Mouse (Mus musculus): Measurements from ENCODE around the gene Rpusd3. TPM values are rescaled to one million over a fixed set of nuclear protein-coding genes. Genes with fewer than 3 reads are reported as not detected.

Rpusd3 gene
- polyA plus RNA-seq, 1 experiment from 2014 or later = 16.3 TPM

DNA sequence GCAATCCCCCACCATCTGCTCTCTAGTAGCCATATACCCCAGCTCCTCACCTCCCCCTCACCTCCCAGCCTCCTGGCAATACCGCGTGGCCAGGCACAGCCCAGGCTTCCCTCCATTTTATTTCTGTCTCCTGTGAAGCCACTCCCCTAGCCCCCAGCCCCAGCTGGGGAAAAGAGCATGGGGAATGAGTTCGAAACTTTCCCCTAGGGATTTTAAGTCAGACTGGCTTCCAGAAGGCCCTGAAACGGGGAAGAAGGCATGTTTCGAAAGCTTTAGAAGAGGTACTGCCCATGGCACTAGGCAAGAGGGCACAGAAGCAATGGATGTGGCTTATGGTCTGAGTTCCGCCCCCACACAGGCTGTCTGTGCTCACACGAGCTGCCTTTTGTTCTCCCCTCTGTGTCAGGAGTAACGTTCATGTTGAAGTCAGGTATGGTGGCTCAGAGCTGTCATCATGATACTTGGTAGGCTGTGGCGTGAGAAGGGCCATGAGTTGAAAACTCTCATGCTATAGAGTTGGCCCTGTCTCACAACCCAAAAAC lies 16.6 kb upstream of the Rpusd3 start, which contains the start of gene Cidec:
Gene Cidec, minus strand, starts transcription at position 97 of the 542 bp plus-strand sequence.
- 82% methylated on average over 9 of the region's 9 CpGs for whole genome bisulfite sequencing
- DNase-seq (ENCODE audit: low spot score) = no peak

DNA sequence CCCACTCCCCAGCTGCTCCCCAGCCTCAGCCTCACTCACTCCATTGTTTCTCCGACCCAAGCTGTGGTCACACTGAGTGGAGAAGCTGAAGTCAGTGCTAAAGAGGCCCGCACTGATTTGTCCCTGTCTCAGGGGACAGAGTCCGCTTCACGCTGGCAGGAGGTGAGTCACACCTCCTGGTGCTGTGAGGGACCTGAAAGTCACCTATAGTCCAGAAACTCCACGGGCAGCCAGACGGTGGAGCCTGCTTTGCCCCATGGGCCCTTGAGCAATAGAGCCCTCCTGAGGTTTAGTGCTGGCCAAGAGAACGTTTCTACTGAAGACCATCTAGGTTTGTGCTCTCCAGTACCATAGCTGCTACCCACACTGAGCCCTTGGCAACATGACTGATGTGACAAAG lies 15.6 kb upstream of the Rpusd3 start:
- Histone ChIP-seq H3K4me1 (ENCODE audit: control insufficient read depth, insufficient read depth, low read length) (no peaks in the 10 kb centered on the region), H3K27ac (replicated peaks; ENCODE audit: low read depth, low read length) (no peak overlapping the region)
- WGBS = 66% methylated on average over 7 of the region's 7 CpGs

More for the DNA sequence above, 16.6 kb upstream of the Rpusd3 start, which contains the start of gene Cidec:
- Histone ChIP-seq H3K27me3 (replicated peaks; ENCODE audit: control insufficient read depth, insufficient read depth, low read length) (no peaks in the 10 kb centered on the region), H3K4me2 (ENCODE audit: low read depth, low read length) (no peak within 1 kb of the TSS), H3K36me3 (ENCODE audit: control insufficient read depth, insufficient read depth, low read length) (no peaks in the 10 kb centered on the region), H3K9ac (ENCODE audit: low read depth, low read length) (no peak within 1 kb of the TSS), H3K9me3 (ENCODE audit: control insufficient read depth, low read length) (no peaks in the 10 kb centered on the region), H3K27ac (replicated peaks; ENCODE audit: low read depth, low read length) (no peak within 1 kb of the TSS), H3K4me1 (ENCODE audit: control insufficient read depth, insufficient read depth, low read length) (no peaks in the 10 kb centered on the region), H3K4me3 (ENCODE audit: low read depth, low read length) (no peak within 1 kb of the TSS)
- ATAC-seq (ENCODE audit: low read depth) = no peak

DNA sequence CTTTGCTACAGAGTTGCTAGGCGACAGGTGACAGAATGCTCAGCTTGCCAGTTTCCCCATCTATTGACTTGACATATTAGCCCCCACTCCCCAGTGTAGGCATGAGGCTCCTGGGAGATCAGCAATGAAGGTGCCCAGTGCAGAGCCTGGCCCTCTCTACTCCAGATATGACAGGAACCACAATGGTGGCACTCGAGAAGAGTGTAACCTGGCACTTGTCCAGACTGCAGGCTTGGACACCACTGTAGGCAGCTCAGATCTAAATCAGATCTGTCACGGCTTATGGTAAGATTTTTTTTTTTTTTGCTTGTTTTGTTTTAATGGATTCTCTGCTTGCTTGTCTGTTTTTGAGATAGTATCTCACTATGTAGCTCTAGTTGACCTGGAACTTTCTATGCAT lies 14.5 kb upstream of the Rpusd3 start:
- DNase-seq (ENCODE audit: low spot score) = no peak
- no peaks in the 10 kb centered on the region for H3K4me1 ChIP-seq (ENCODE audit: control insufficient read depth, insufficient read depth, low read length)
- H3K9me3 ChIP-seq (ENCODE audit: control insufficient read depth, low read length) = no peaks in the 10 kb centered on the region
- no peaks in the 10 kb centered on the region for H3K27me3 ChIP-seq (replicated peaks; ENCODE audit: control insufficient read depth, insufficient read depth, low read length)
- no peak overlapping the region for H3K27ac ChIP-seq (replicated peaks; ENCODE audit: low read depth, low read length)
- H3K36me3 ChIP-seq (ENCODE audit: control insufficient read depth, insufficient read depth, low read length) = no peaks in the 10 kb centered on the region
- 70% methylated on average over 3 of the region's 3 CpGs for WGBS
- no peak overlapping the region for H3K4me3 ChIP-seq (ENCODE audit: low read depth, low read length)
- H3K4me2 ChIP-seq (ENCODE audit: low read depth, low read length) = no peak overlapping the region
- H3K9ac ChIP-seq (ENCODE audit: low read depth, low read length) = no peak overlapping the region
- ATAC-seq (ENCODE audit: low read depth) = no peak

More for the DNA sequence above, 15.6 kb upstream of the Rpusd3 start:
- no peaks in the 10 kb centered on the region for H3K9me3 ChIP-seq (ENCODE audit: control insufficient read depth, low read length)
- no peak overlapping the region for H3K9ac ChIP-seq (ENCODE audit: low read depth, low read length)
- H3K27me3 ChIP-seq (replicated peaks; ENCODE audit: control insufficient read depth, insufficient read depth, low read length) = no peaks in the 10 kb centered on the region
- ATAC-seq (ENCODE audit: low read depth) (no peak), DNase-seq (ENCODE audit: low spot score) (no peak)
- no peak overlapping the region for H3K4me2 ChIP-seq (ENCODE audit: low read depth, low read length)
- no peaks in the 10 kb centered on the region for H3K36me3 ChIP-seq (ENCODE audit: control insufficient read depth, insufficient read depth, low read length)
- H3K4me3 ChIP-seq (ENCODE audit: low read depth, low read length) = no peak overlapping the region

DNA sequence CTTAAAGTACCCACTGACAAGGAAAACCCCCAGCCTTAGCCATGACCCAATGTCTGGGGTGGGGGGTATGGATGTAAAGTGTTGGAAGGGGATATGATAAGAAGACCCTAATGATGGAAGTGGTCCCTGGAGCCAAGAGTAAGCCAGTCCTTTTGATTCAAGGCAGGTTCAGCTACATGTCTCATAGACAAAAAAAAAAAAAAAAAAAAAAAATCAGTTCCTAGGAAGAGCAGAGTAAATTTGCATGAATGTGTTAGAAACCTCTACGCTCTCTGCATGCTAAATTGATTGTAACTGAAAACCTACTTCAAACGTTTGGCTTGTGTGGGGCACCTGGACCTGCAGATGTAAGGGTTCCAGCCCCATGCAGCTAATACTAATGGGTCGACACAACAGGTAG lies 12.7 kb upstream of the Rpusd3 start:
- Histone ChIP-seq H3K4me1 (ENCODE audit: control insufficient read depth, insufficient read depth, low read length) (no peaks in the 10 kb centered on the region), H3K36me3 (ENCODE audit: control insufficient read depth, insufficient read depth, low read length) (no peaks in the 10 kb centered on the region), H3K9me3 (ENCODE audit: control insufficient read depth, low read length) (no peaks in the 10 kb centered on the region), H3K27ac (replicated peaks; ENCODE audit: low read depth, low read length) (no peak overlapping the region), H3K4me3 (ENCODE audit: low read depth, low read length) (no peak overlapping the region), H3K27me3 (replicated peaks; ENCODE audit: control insufficient read depth, insufficient read depth, low read length) (no peaks in the 10 kb centered on the region), H3K9ac (ENCODE audit: low read depth, low read length) (no peak overlapping the region), H3K4me2 (ENCODE audit: low read depth, low read length) (no peak overlapping the region)
- DNase-seq (ENCODE audit: low spot score) (no peak), ATAC-seq (ENCODE audit: low read depth) (no peak)
- WGBS = 48% methylated on average over 3 of the region's 3 CpGs

DNA sequence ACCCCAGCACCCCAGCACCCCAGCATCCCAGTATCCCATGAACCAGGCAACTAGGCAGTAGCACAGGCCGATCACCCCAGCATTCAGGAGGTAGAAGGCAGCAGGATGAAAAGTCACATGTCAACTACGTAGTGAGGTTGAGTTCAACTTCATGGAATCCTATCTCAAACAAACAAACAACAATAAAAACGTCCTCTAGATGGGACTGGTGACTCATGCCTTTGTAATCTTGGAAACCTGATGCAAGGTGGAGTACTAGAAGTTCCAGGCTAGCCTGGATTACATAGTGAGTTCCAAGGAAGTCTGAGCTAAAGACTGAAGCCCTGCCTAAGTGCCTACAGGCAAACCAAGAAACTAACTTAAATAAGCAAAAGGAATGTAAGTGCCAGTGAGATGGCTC lies 11.7 kb upstream of the Rpusd3 start:
- Histone ChIP-seq H3K4me3 (ENCODE audit: low read depth, low read length) (no peak overlapping the region), H3K4me2 (ENCODE audit: low read depth, low read length) (no peak overlapping the region), H3K9me3 (ENCODE audit: control insufficient read depth, low read length) (no peaks in the 10 kb centered on the region), H3K4me1 (ENCODE audit: control insufficient read depth, insufficient read depth, low read length) (no peaks in the 10 kb centered on the region), H3K9ac (ENCODE audit: low read depth, low read length) (no peak overlapping the region), H3K27me3 (replicated peaks; ENCODE audit: control insufficient read depth, insufficient read depth, low read length) (no peaks in the 10 kb centered on the region), H3K27ac (replicated peaks; ENCODE audit: low read depth, low read length) (no peak overlapping the region), H3K36me3 (ENCODE audit: control insufficient read depth, insufficient read depth, low read length) (no peaks in the 10 kb centered on the region)
- no peak for ATAC-seq (ENCODE audit: low read depth)
- no peak for DNase-seq (ENCODE audit: low spot score)
- 57% methylated on average over 3 of the region's 3 CpGs for WGBS

DNA sequence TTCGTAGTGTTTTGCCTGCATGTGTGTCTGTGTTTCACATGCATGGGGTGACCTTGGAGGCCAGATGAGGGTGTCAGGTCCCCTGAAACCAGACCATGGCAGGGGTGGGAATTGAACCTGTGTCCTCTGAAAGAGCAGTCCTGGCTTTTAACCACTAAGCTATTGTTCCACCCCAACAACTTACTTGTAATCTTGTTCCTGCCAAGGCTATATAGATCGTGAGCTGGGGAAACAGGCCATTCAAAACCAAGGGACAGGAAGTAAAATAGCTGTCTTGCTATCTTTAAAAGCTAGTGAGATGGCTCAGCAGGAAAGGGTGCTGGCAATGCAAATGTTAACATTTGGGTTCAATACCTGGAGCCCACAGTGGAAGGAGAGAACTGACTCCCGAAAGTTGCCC lies 10.8 kb upstream of the Rpusd3 start:
- DNase-seq (ENCODE audit: low spot score) (no peak), ATAC-seq (ENCODE audit: low read depth) (no peak)
- Histone ChIP-seq H3K27ac (replicated peaks; ENCODE audit: low read depth, low read length) (no peak overlapping the region), H3K4me3 (ENCODE audit: low read depth, low read length) (no peak overlapping the region), H3K9ac (ENCODE audit: low read depth, low read length) (no peak overlapping the region), H3K9me3 (ENCODE audit: control insufficient read depth, low read length) (no peaks in the 10 kb centered on the region), H3K4me2 (ENCODE audit: low read depth, low read length) (no peak overlapping the region), H3K36me3 (ENCODE audit: control insufficient read depth, insufficient read depth, low read length) (no peaks in the 10 kb centered on the region), H3K27me3 (replicated peaks; ENCODE audit: control insufficient read depth, insufficient read depth, low read length) (no peaks in the 10 kb centered on the region), H3K4me1 (ENCODE audit: control insufficient read depth, insufficient read depth, low read length) (no peaks in the 10 kb centered on the region)
- 69% methylated on average over 3 of the region's 3 CpGs for WGBS

DNA sequence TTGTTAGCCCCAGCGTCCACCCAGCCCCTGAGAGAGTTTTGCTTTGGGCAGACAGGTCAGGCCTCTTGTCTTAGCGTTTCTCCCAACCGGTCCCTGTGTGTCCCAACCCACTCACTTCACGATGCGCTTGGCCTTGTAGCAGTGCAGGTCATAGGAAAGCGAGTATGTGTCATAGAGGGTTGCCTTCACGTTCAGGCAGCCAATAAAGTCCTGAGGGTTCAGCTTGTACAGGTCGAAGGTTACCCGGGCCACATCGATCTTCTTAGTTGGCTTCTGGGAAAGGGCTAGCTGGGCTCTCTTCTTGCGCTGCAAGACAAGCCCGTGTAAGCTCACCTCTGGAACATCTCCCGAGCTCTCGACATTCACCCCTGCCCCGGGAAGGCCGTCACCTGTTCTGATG lies 8.9 kb upstream of the Rpusd3 start:
- Histone ChIP-seq H3K27ac (replicated peaks; ENCODE audit: low read depth, low read length) (no peak overlapping the region), H3K36me3 (ENCODE audit: control insufficient read depth, insufficient read depth, low read length) (no peaks in the 10 kb centered on the region), H3K4me1 (ENCODE audit: control insufficient read depth, insufficient read depth, low read length) (no peaks in the 10 kb centered on the region), H3K9ac (ENCODE audit: low read depth, low read length) (no peak overlapping the region), H3K9me3 (ENCODE audit: control insufficient read depth, low read length) (no peaks in the 10 kb centered on the region), H3K27me3 (replicated peaks; ENCODE audit: control insufficient read depth, insufficient read depth, low read length) (no peaks in the 10 kb centered on the region), H3K4me3 (ENCODE audit: low read depth, low read length) (no peak overlapping the region), H3K4me2 (ENCODE audit: low read depth, low read length) (no peak overlapping the region)
- WGBS = 86% methylated on average over 16 of the region's 16 CpGs
- no peak for ATAC-seq (ENCODE audit: low read depth)
- DNase-seq (ENCODE audit: low spot score) = no peak

DNA sequence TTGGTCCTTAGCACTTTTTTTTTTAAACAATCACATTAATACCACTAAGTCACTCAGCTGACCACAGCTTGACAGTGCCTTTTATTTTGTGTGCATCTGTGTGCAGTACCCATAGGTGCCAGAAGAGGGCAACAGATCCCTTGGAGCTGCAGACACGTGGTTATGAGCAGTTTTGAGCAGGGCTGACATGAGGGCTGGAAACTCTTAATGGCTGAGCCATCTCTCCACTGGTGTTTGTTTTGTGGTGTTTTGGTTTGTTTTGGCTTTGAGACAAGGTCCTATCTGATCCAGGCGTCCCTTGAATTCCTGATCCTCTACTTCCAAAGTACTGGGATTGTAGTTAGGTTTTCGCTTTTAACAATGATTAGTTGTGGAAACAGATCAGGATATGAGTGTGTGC lies 8.3 kb upstream of the Rpusd3 start:
- no peak overlapping the region for H3K4me2 ChIP-seq (ENCODE audit: low read depth, low read length)
- H3K4me1 ChIP-seq (ENCODE audit: control insufficient read depth, insufficient read depth, low read length) = no peaks in the 10 kb centered on the region
- ATAC-seq (ENCODE audit: low read depth) (no peak), DNase-seq (ENCODE audit: low spot score) (no peak)
- no peak overlapping the region for H3K9ac ChIP-seq (ENCODE audit: low read depth, low read length)
- no peaks in the 10 kb centered on the region for H3K36me3 ChIP-seq (ENCODE audit: control insufficient read depth, insufficient read depth, low read length)
- H3K9me3 ChIP-seq (ENCODE audit: control insufficient read depth, low read length) = no peaks in the 10 kb centered on the region
- H3K4me3 ChIP-seq (ENCODE audit: low read depth, low read length) = no peak overlapping the region
- no peak overlapping the region for H3K27ac ChIP-seq (replicated peaks; ENCODE audit: low read depth, low read length)
- H3K27me3 ChIP-seq (replicated peaks; ENCODE audit: control insufficient read depth, insufficient read depth, low read length) = no peaks in the 10 kb centered on the region
- 55% methylated on average over 3 of the region's 3 CpGs for WGBS

DNA sequence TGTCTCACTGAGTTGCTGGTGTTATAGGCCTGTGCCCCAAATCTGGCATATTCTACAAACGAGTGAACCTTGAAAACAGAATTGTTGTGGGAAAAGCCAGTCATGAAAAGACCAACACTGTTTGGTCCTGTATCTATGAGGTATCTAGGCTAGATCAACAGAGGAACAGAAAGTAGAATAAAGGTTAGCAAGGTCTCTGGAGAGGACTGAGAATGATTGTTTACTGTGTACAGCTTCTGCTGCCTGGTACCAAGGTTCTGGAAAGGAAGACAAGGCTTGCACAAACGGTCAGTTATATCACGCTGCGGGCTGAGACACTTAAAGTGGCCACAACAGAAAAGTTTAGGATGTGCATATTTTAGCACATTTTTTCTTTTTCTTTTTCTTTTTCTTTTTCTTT lies 7.6 kb upstream of the Rpusd3 start:
- no peaks in the 10 kb centered on the region for H3K36me3 ChIP-seq (ENCODE audit: control insufficient read depth, insufficient read depth, low read length)
- H3K9me3 ChIP-seq (ENCODE audit: control insufficient read depth, low read length) = no peaks in the 10 kb centered on the region
- DNase-seq (ENCODE audit: low spot score) = no peak
- H3K4me2 ChIP-seq (ENCODE audit: low read depth, low read length) = no peak overlapping the region
- H3K4me1 ChIP-seq (ENCODE audit: control insufficient read depth, insufficient read depth, low read length) = no peaks in the 10 kb centered on the region
- WGBS = 83% methylated on average over 4 of the region's 4 CpGs
- ATAC-seq (ENCODE audit: low read depth) = no peak
- no peak overlapping the region for H3K9ac ChIP-seq (ENCODE audit: low read depth, low read length)
- H3K27me3 ChIP-seq (replicated peaks; ENCODE audit: control insufficient read depth, insufficient read depth, low read length) = no peaks in the 10 kb centered on the region
- no peak overlapping the region for H3K27ac ChIP-seq (replicated peaks; ENCODE audit: low read depth, low read length)
- no peak overlapping the region for H3K4me3 ChIP-seq (ENCODE audit: low read depth, low read length)

Data from embryonic facial prominence, embryonic 14.5 days (tissue).